15 mouse cellular contexts compared by ENCODE assay signal in the genomic region with DNA sequence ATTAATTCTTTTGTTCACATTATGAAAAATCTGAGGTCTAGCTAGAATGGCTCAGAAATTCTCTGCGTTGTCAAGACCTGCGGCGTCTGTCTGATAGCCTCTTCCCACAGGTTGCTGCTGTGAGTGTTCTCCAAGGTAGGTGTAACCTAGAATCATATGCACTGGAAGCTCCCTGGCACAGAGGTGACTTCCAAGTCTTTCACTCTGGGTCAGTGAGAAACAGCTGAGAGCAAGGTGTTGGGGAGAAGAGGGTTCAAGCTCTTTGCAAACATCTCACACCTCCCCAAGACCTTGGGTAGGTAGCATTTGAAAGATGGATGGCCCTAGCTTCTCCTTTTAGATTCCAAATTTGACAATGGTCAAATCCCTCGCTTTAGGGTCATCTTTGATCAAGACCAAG. TPM values are rescaled to one million over a fixed set of nuclear protein-coding genes. Genes with fewer than 3 reads are reported as not detected.
DNase-seq lines count a peak whose midpoint lies in the region; ATAC-seq and TF ChIP-seq lines count a peak whose summit lies in the region.
"Had no signal": no experiment of that assay in that cellular context is flagged by ENCODE, and none has a peak within 500 bp of the region (broad histone marks: within the 10 kb centered on the region; RNA-seq: fewer than 3 reads in every experiment).

No protein-coding gene starts in this region.

- H3K36me3 ChIP-seq in forebrain, postnatal 0 days (ENCODE audit: insufficient read depth), result no peaks in the 10 kb centered on the region
- peaks cover 1% of the 10 kb centered on the region; the same call in 1 of the 2 replicates for H3K36me3 ChIP-seq in forebrain, embryonic 10.5 days (replicated peaks)
- H3K36me3 ChIP-seq: embryonic facial prominence, embryonic 13.5 days; heart, embryonic 12.5 days; hindbrain, embryonic 15.5 days had no signal

- peak overlapping the region; percentile 98 for H3K27ac ChIP-seq in cerebellum, adult 2 months (ENCODE audit: insufficient read depth, low read length)
- H3K27ac ChIP-seq in forebrain, postnatal 0 days (ENCODE audit: low read depth, low read length), result peak overlapping the region; percentile 81
- no peak overlapping the region for H3K27ac ChIP-seq in forebrain, embryonic 10.5 days
- H3K27ac ChIP-seq in left cerebral cortex, adult 2 months, result peak overlapping the region; percentile 73
- H3K27ac ChIP-seq: embryonic facial prominence, embryonic 13.5 days; hindbrain, embryonic 15.5 days had no signal

- no peaks in the 10 kb centered on the region for H3K9me3 ChIP-seq in forebrain, postnatal 0 days (ENCODE audit: low read length)
- no peaks in the 10 kb centered on the region for H3K9me3 ChIP-seq in forebrain, embryonic 10.5 days
- H3K9me3 ChIP-seq: embryonic facial prominence, embryonic 13.5 days; heart, embryonic 12.5 days; hindbrain, embryonic 15.5 days had no signal

- no peak for ATAC-seq in cerebellum, adult (ENCODE audit: insufficient number of reproducible peaks, low FRiP score, low TSS enrichment)
- ATAC-seq in forebrain, postnatal 0 days, result no peak
- ATAC-seq: intestine, postnatal 0 days had no signal

- H3K4me2 ChIP-seq in forebrain, postnatal 0 days (ENCODE audit: low read depth), result peak overlapping the region; percentile 27
- H3K4me2 ChIP-seq: embryonic facial prominence, embryonic 13.5 days; heart, embryonic 12.5 days; hindbrain, embryonic 15.5 days had no signal

- peak; percentile 48 to 59 for DNase-seq in cerebellum, adult 2 months
- peak; percentile 11 to 37 for DNase-seq in cerebellum, postnatal 10 days
- no peak for DNase-seq in cerebellum, adult 11 months
- DNase-seq in forebrain, postnatal 0 days, result peak; percentile 26
- no peak for DNase-seq in forebrain, embryonic 10.5 days (ENCODE audit: extremely low spot score, low spot score)
- DNase-seq in left cerebral cortex, adult 2 months (ENCODE audit: extremely low spot score in 1 of 2, low spot score in 2 of 2), result no peak
- no peak for DNase-seq in left cerebral cortex, adult 9 months (ENCODE audit: low spot score in 2 of 2)
- DNase-seq: adrenal gland, postnatal 10 days; B cell, adult 2 months; kidney, adult 8-10 months had no signal

- TF ChIP-seq CTCF in cerebellum, adult 2 months (IDR thresholded peaks at IDR 0.05; ENCODE audit: borderline replicate concordance, insufficient read depth, low read depth, low read length), result no peak
- TF ChIP-seq CTCF in forebrain, postnatal 0 days (IDR thresholded peaks at IDR 0.05; ENCODE audit: low read depth), result no peak
- TF ChIP-seq CTCF in left cerebral cortex, adult 2 months (IDR thresholded peaks at IDR 0.05), result no peak

- intact Hi-C loops in left cerebral cortex, adult 2 months (cut with DNase I), result loop anchor here (2.0 kb wide), 1 partner anchor 117 kb away; no protein-coding TSS in a partner anchor

- no peak overlapping the region for H3K4me3 ChIP-seq in cerebellum, adult 2 months (replicated peaks; ENCODE audit: insufficient read depth, low read depth, low read length)
- no peak overlapping the region for H3K4me3 ChIP-seq in forebrain, postnatal 0 days (ENCODE audit: low read depth, low read length)
- H3K4me3 ChIP-seq in forebrain, embryonic 10.5 days, result no peak overlapping the region
- no peak overlapping the region for H3K4me3 ChIP-seq in left cerebral cortex, adult 2 months
- H3K4me3 ChIP-seq: embryonic facial prominence, embryonic 13.5 days; heart, embryonic 12.5 days; hindbrain, embryonic 15.5 days had no signal

- H3K27me3 ChIP-seq in cerebellum, adult 2 months (ENCODE audit: control insufficient read depth, insufficient read depth, low read length), result no peaks in the 10 kb centered on the region
- no peaks in the 10 kb centered on the region for H3K27me3 ChIP-seq in forebrain, postnatal 0 days (ENCODE audit: insufficient read depth, low read length)
- H3K27me3 ChIP-seq in forebrain, embryonic 10.5 days (ENCODE audit: poor library complexity, severe bottlenecking), result peaks cover 19% of the 10 kb centered on the region
- H3K27me3 ChIP-seq: heart, embryonic 12.5 days; hindbrain, embryonic 15.5 days had no signal

- peaks cover 37% of the 10 kb centered on the region for H3K4me1 ChIP-seq in cerebellum, adult 2 months (ENCODE audit: control insufficient read depth, insufficient read depth, low read length)
- H3K4me1 ChIP-seq in forebrain, postnatal 0 days (ENCODE audit: insufficient read depth), result peaks cover 7% of the 10 kb centered on the region
- H3K4me1 ChIP-seq in forebrain, embryonic 10.5 days, result peaks cover 76% of the 10 kb centered on the region
- H3K4me1 ChIP-seq: heart, embryonic 12.5 days had no signal

- H3K9ac ChIP-seq in forebrain, postnatal 0 days, result peak overlapping the region; percentile 40; the same call in 1 of the 2 replicates
- H3K9ac ChIP-seq: embryonic facial prominence, embryonic 13.5 days; heart, embryonic 12.5 days; hindbrain, embryonic 15.5 days had no signal

- TF ChIP-seq POLR2A in cerebellum, adult 2 months (IDR thresholded peaks at IDR 0.05; ENCODE audit: borderline replicate concordance, insufficient read depth, low read length), result no peak

- 37% methylated on average over 4 of the region's 4 CpGs for WGBS in cerebellum, adult 2 months
- WGBS in forebrain, postnatal 0 days, result 85% methylated on average over 4 of the region's 4 CpGs
- WGBS in forebrain, embryonic 10.5 days, result 91% methylated on average over 4 of the region's 4 CpGs

RNA-seq across cellular contexts. Expression of a gene that starts 14.1 kb away (rescaled TPM):
- polyA plus RNA-seq in cerebellum, adult 2 months (2012; rRNA removed), result 193 and 234 TPM in 2 replicates
- 301 and 445 TPM in 2 replicates for total RNA-seq in forebrain, postnatal 0 days (2014; rRNA removed)
- 88.6 and 138 TPM in 2 replicates for polyA plus RNA-seq in forebrain, postnatal 0 days (2015; fragmentation: Nextera tagmentation; extraction: Ambion mirVana)
- 2.1 and 3.0 TPM in 2 replicates for polyA plus RNA-seq in forebrain, embryonic 10.5 days (2016; fragmentation: Nextera tagmentation; extraction: Ambion mirVana)
- 100 to 1,000 TPM; 351 to 386 TPM for total RNA-seq in left cerebral cortex, adult 2 months (2021)

Comparison
In these comparisons a context has a peak if more than half of its experiments do, and no peak if none do; other contexts are left out.
1. DNase-seq: peak in cerebellum, adult 2 months (2 of 2), cerebellum, postnatal 10 days (2 of 2) and forebrain, postnatal 0 days (single experiment); none in cerebellum, adult 11 months (single experiment), forebrain, embryonic 10.5 days (single experiment), left cerebral cortex, adult 2 months (0 of 2) and left cerebral cortex, adult 9 months (0 of 2).
2. RNA of a gene that starts 14.1 kb away (polyA plus RNA-seq): 193 to 234 TPM in cerebellum, adult 2 months and 88.6 to 138 TPM in forebrain, postnatal 0 days; 2.1 to 3.0 TPM in forebrain, embryonic 10.5 days; every median in the first group is over 10 times any median in the second.